ENCODE assay signal across 8 mouse cellular contexts in the genomic region with DNA sequence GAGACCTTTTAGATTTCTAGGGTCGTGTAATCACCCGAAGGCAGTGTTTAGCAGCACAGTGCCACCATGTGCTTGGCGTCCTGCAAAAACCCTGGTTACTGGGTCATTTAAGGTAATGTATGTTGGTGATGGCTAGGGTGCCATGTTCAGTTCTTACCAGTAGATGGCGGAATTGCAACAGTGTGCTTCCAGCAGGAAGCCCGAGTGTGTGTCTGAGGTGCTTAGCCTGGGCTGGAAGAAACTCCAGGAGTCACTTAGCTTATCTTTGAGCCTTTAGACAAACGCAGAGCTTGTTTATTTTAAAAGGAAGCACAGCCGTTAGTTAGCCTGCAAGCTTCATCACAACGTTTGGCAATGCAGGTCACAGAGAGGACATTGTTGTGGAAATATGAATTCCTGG. TPM values are rescaled to one million over a fixed set of nuclear protein-coding genes. Genes with fewer than 3 reads are reported as not detected.
DNase-seq lines count a peak whose midpoint lies in the region; ATAC-seq and TF ChIP-seq lines count a peak whose summit lies in the region.

No protein-coding gene starts in this region.

- peak; percentile 87 to 99 (median 99) for TF ChIP-seq CTCF in MEL (IDR thresholded peaks at IDR 0.05 in 2 of 3, conservative IDR thresholded peaks at IDR 0.05 in 1 of 3; ENCODE audit: control insufficient read depth in 1 of 3, insufficient read depth in 1 of 3, low read depth in 2 of 3, low read length in 3 of 3, poor library complexity in 1 of 3, severe bottlenecking in 1 of 3)
- TF ChIP-seq CTCF in heart, postnatal 0 days (IDR thresholded peaks at IDR 0.05; ENCODE audit: low read depth), result peak; percentile 99
- TF ChIP-seq CTCF in thymus, adult 2 months (IDR thresholded peaks at IDR 0.05; ENCODE audit: borderline replicate concordance, control insufficient read depth, extremely low read depth, insufficient read depth, low read length, poor library complexity), result peak; percentile 32; the same call in 1 of the 2 replicates

- no peaks in the 10 kb centered on the region for H3K27me3 ChIP-seq in MEL (ENCODE audit: control insufficient read depth in 1 of 2, insufficient read depth in 2 of 2, low read length in 2 of 2)
- H3K27me3 ChIP-seq in forebrain, embryonic 13.5 days, result no peaks in the 10 kb centered on the region
- H3K27me3 ChIP-seq in heart, postnatal 0 days (ENCODE audit: control insufficient read depth, insufficient read depth, low read length), result no peaks in the 10 kb centered on the region
- H3K27me3 ChIP-seq in liver, embryonic 15.5 days, result no peaks in the 10 kb centered on the region
- no peaks in the 10 kb centered on the region for H3K27me3 ChIP-seq in thymus, adult 2 months (ENCODE audit: control insufficient read depth, insufficient read depth, low read length)

- H3K4me2 ChIP-seq in forebrain, embryonic 13.5 days, result no peak overlapping the region
- H3K4me2 ChIP-seq in heart, postnatal 0 days (ENCODE audit: low read depth, low read length), result no peak overlapping the region
- H3K4me2 ChIP-seq in liver, embryonic 15.5 days, result no peak overlapping the region

- WGBS in forebrain, embryonic 13.5 days, result 4% methylated on average over 8 of the region's 8 CpGs
- under 1% methylated on average over 8 of the region's 8 CpGs for WGBS in heart, postnatal 0 days
- WGBS in liver, embryonic 15.5 days (ENCODE audit: insufficient replicate concordance), result under 1% methylated on average over 8 of the region's 8 CpGs
- 2% methylated on average over 8 of the region's 8 CpGs for WGBS in thymus, adult 2 months

- H3K36me3 ChIP-seq in MEL (ENCODE audit: control insufficient read depth in 1 of 2, insufficient read depth in 2 of 2, low read length in 2 of 2), result no peaks in the 10 kb centered on the region
- no peaks in the 10 kb centered on the region for H3K36me3 ChIP-seq in forebrain, embryonic 13.5 days (ENCODE audit: poor library complexity, severe bottlenecking)
- peaks cover 6% of the 10 kb centered on the region for H3K36me3 ChIP-seq in heart, postnatal 0 days (replicated peaks; ENCODE audit: control insufficient read depth, insufficient read depth, low read length)
- H3K36me3 ChIP-seq in liver, embryonic 15.5 days (replicated peaks), result no peaks in the 10 kb centered on the region
- no peaks in the 10 kb centered on the region for H3K36me3 ChIP-seq in thymus, adult 2 months (ENCODE audit: control insufficient read depth, insufficient read depth, low read length)

- no peaks in the 10 kb centered on the region for H3K9me3 ChIP-seq in MEL (replicated peaks; ENCODE audit: insufficient read depth, low read length)
- peaks cover 17% of the 10 kb centered on the region for H3K9me3 ChIP-seq in forebrain, embryonic 13.5 days (replicated peaks)
- H3K9me3 ChIP-seq in heart, postnatal 0 days (replicated peaks; ENCODE audit: control insufficient read depth, low read length), result no peaks in the 10 kb centered on the region
- H3K9me3 ChIP-seq in liver, embryonic 15.5 days (replicated peaks), result no peaks in the 10 kb centered on the region

- H3K4me3 ChIP-seq in MEL (ENCODE audit: control insufficient read depth in 1 of 2, insufficient read depth in 1 of 2, low read depth in 2 of 2, low read length in 2 of 2), result no peak overlapping the region
- H3K4me3 ChIP-seq in forebrain, embryonic 13.5 days, result no peak overlapping the region
- no peak overlapping the region for H3K4me3 ChIP-seq in heart, postnatal 0 days (ENCODE audit: low read depth, low read length)
- H3K4me3 ChIP-seq in liver, embryonic 15.5 days (replicated peaks), result no peak overlapping the region
- no peak overlapping the region for H3K4me3 ChIP-seq in thymus, adult 2 months (ENCODE audit: control insufficient read depth, insufficient read depth, low read length)

- peak; percentile 92 for DNase-seq in MEL (ENCODE audit: low read depth, low spot score)
- DNase-seq in c-Kit-positive CD71-negative TER-119-negative erythroid progenitor cells, embryonic 14.5 days (ENCODE audit: low read depth), result peak; percentile 72
- DNase-seq in heart, postnatal 0 days (ENCODE audit: low spot score), result peak; percentile 87
- peak; percentile 78 to 85 for DNase-seq in kidney, postnatal 4 days
- DNase-seq in ovary, postnatal 10 days (ENCODE audit: low spot score), result peak; percentile 60
- peak; percentile 76 for DNase-seq in thymus, adult 2 months

- no peak overlapping the region for H3K27ac ChIP-seq in MEL (ENCODE audit: control insufficient read depth, low read depth, low read length)
- no peak overlapping the region for H3K27ac ChIP-seq in forebrain, embryonic 13.5 days
- H3K27ac ChIP-seq in heart, postnatal 0 days (ENCODE audit: low read depth), result no peak overlapping the region
- no peak overlapping the region for H3K27ac ChIP-seq in liver, embryonic 15.5 days (replicated peaks)
- no peak overlapping the region for H3K27ac ChIP-seq in thymus, adult 2 months (ENCODE audit: control insufficient read depth, insufficient read depth, low read length)

- peaks cover 0 to 5% of the 10 kb centered on the region in 2 experiments; a peak in 1 of 4 replicates for H3K4me1 ChIP-seq in MEL (ENCODE audit: control insufficient read depth in 1 of 2, insufficient read depth in 2 of 2, low read length in 2 of 2)
- no peaks in the 10 kb centered on the region for H3K4me1 ChIP-seq in forebrain, embryonic 13.5 days
- H3K4me1 ChIP-seq in heart, postnatal 0 days (ENCODE audit: control insufficient read depth, insufficient read depth), result no peaks in the 10 kb centered on the region; the same call in 1 of the 2 replicates
- H3K4me1 ChIP-seq in liver, embryonic 15.5 days (replicated peaks), result no peaks in the 10 kb centered on the region
- H3K4me1 ChIP-seq in thymus, adult 2 months (replicated peaks; ENCODE audit: control insufficient read depth, insufficient read depth, low read length), result no peaks in the 10 kb centered on the region

- H3K79me2 ChIP-seq in MEL (ENCODE audit: control insufficient read depth, insufficient read depth, low read length, poor library complexity), result no peaks in the 10 kb centered on the region

- H3K9ac ChIP-seq in MEL (ENCODE audit: control insufficient read depth, low read depth, low read length, poor library complexity, severe bottlenecking), result no peak overlapping the region
- no peak overlapping the region for H3K9ac ChIP-seq in forebrain, embryonic 13.5 days
- no peak overlapping the region for H3K9ac ChIP-seq in heart, postnatal 0 days (replicated peaks; ENCODE audit: low read depth, low read length)
- H3K9ac ChIP-seq in liver, embryonic 15.5 days, result no peak overlapping the region

- no peak for TF ChIP-seq POLR2A in MEL (IDR thresholded peaks at IDR 0.05; ENCODE audit: control insufficient read depth in 1 of 2, insufficient read depth in 1 of 2, low read depth in 1 of 2, low read length in 2 of 2, poor library complexity in 1 of 2)
- no peak for TF ChIP-seq POLR2A in thymus, adult 2 months (IDR thresholded peaks at IDR 0.05; ENCODE audit: control insufficient read depth, extremely low read depth, insufficient read depth, low read length, poor library complexity)

- ATAC-seq in forebrain, embryonic 13.5 days, result peak; percentile 50; the same call in 1 of the 2 replicates
- peak; percentile 89 for ATAC-seq in heart, postnatal 0 days (ENCODE audit: insufficient read depth, low read depth)
- peak; percentile 49 for ATAC-seq in liver, embryonic 15.5 days (ENCODE audit: insufficient read depth)

- TF ChIP-seq EP300 in MEL (IDR thresholded peaks at IDR 0.05; ENCODE audit: low read depth in 1 of 2, low read length in 2 of 2), result no peak
- no peak for TF ChIP-seq EP300 in heart, postnatal 0 days (IDR thresholded peaks at IDR 0.05; ENCODE audit: low read depth)

- TF ChIP-seq RAD21 in MEL (IDR thresholded peaks at IDR 0.05; ENCODE audit: low read depth, low read length), result no peak; the same call in none of the 2 replicates

TF ChIP-seq in MEL, 35 proteins besides CTCF, POLR2A, EP300 and RAD21 (continues in another document):
- TF ChIP-seq ZC3H11A (IDR thresholded peaks at IDR 0.05; ENCODE audit: low read depth, low read length) (peak; percentile 92), BHLHE40 (IDR thresholded peaks at IDR 0.05; ENCODE audit: borderline replicate concordance, low read depth, low read length) (peak; percentile 11; the same call in 1 of the 2 replicates), GABPA (IDR thresholded peaks at IDR 0.05; ENCODE audit: low read depth, low read length) (no peak), MXI1 (IDR thresholded peaks at IDR 0.05; ENCODE audit: low read depth, low read length) (peak; percentile 79)

RNA-seq across cellular contexts. Expression of a gene that starts 17.7 kb away (rescaled TPM):
- 0.08 and 0.13 TPM in 2 replicates for total RNA-seq in MEL (2012; rRNA removed)
- under 1 TPM in 1 of 2 experiments, not detected in 1; 0.32 TPM for polyA plus RNA-seq in MEL (2012; ENCODE audit: insufficient read depth in 1 of 2, insufficient read length in 2 of 2, low read depth in 1 of 2, low replicate concordance in 2 of 2, missing spikeins in 1 of 2)
- polyA plus RNA-seq in forebrain, embryonic 13.5 days (2015; fragmentation: Nextera tagmentation; extraction: Ambion mirVana), result 0.43 and 0.89 TPM in 2 replicates
- total RNA-seq in heart, postnatal 0 days (2014; rRNA removed; ENCODE audit: low replicate concordance), result 5.2 and 16.4 TPM in 2 replicates
- 1.6 and 1.7 TPM in 2 replicates for polyA plus RNA-seq in heart, postnatal 0 days (2015; fragmentation: Nextera tagmentation; extraction: Ambion mirVana)
- polyA plus RNA-seq in liver, embryonic 15.5 days (2015; fragmentation: Nextera tagmentation; extraction: Ambion mirVana), result 12.4 and 15.0 TPM in 2 replicates
- 12.1 and 14.7 TPM in 2 replicates for polyA plus RNA-seq in thymus, adult 2 months (2012; rRNA removed)

RNA-seq across cellular contexts. Expression of a gene that starts 39.7 kb away (rescaled TPM):
- total RNA-seq in MEL (2012; rRNA removed), result 0.85 and 1.3 TPM in 2 replicates
- polyA plus RNA-seq in MEL (2012; ENCODE audit: insufficient read depth in 1 of 2, insufficient read length in 2 of 2, low read depth in 1 of 2, low replicate concordance in 2 of 2, missing spikeins in 1 of 2), result under 1 TPM in 1 of 2 experiments, not detected in 1; 0.29 TPM
- 1.2 and 2.8 TPM in 2 replicates for polyA plus RNA-seq in forebrain, embryonic 13.5 days (2015; fragmentation: Nextera tagmentation; extraction: Ambion mirVana)
- total RNA-seq in heart, postnatal 0 days (2014; rRNA removed; ENCODE audit: low replicate concordance), result 758 and 991 TPM in 2 replicates
- 1,182 and 1,364 TPM in 2 replicates for polyA plus RNA-seq in heart, postnatal 0 days (2015; fragmentation: Nextera tagmentation; extraction: Ambion mirVana)
- 8.2 and 14.6 TPM in 2 replicates for polyA plus RNA-seq in liver, embryonic 15.5 days (2015; fragmentation: Nextera tagmentation; extraction: Ambion mirVana)
- polyA plus RNA-seq in thymus, adult 2 months (2012; rRNA removed), result 27.7 and 60.8 TPM in 2 replicates

RNA-seq across cellular contexts. Expression of a gene that starts 39.7 kb away (rescaled TPM):
- total RNA-seq in MEL (2012; rRNA removed), result 24.4 and 32.6 TPM in 2 replicates
- polyA plus RNA-seq in MEL (2012; ENCODE audit: insufficient read depth in 1 of 2, insufficient read length in 2 of 2, low read depth in 1 of 2, low replicate concordance in 2 of 2, missing spikeins in 1 of 2), result 100 to 1,000 TPM in 1 of 2 experiments, 10 to 100 TPM in 1; 30.4 to 180 TPM
- polyA plus RNA-seq in forebrain, embryonic 13.5 days (2015; fragmentation: Nextera tagmentation; extraction: Ambion mirVana), result 43.7 and 51.4 TPM in 2 replicates
- 16.6 and 18.3 TPM in 2 replicates for total RNA-seq in heart, postnatal 0 days (2014; rRNA removed; ENCODE audit: low replicate concordance)
- 19.6 and 20.5 TPM in 2 replicates for polyA plus RNA-seq in heart, postnatal 0 days (2015; fragmentation: Nextera tagmentation; extraction: Ambion mirVana)
- 19.4 and 20.2 TPM in 2 replicates for polyA plus RNA-seq in liver, embryonic 15.5 days (2015; fragmentation: Nextera tagmentation; extraction: Ambion mirVana)
- 10.6 and 11.8 TPM in 2 replicates for polyA plus RNA-seq in thymus, adult 2 months (2012; rRNA removed)

Comparison
In these comparisons a context has a peak if more than half of its experiments do, and no peak if none do; other contexts are left out.
1. CTCF ChIP-seq: peak in every context shown above with its lines; median percentile 99 in MEL; 99 in heart, postnatal 0 days; 32 in thymus, adult 2 months.
2. RNA of a gene that starts 39.7 kb away (polyA plus RNA-seq): 1,182 to 1,364 TPM in heart, postnatal 0 days; 27.7 to 60.8 TPM in thymus, adult 2 months, 8.2 to 14.6 TPM in liver, embryonic 15.5 days, 1.2 to 2.8 TPM in forebrain, embryonic 13.5 days and 0.29 TPM in MEL; every median in the first group is over 10 times any median in the second.
3. Peak in every context shown above with its lines, with median percentiles within 50 percentile points of each other: DNase-seq and ATAC-seq.